Mouse (Mus musculus) embryonic facial prominence, embryonic 12.5 days (tissue): Measurements from ENCODE around the gene Smarce1. TPM values are rescaled to one million over a fixed set of nuclear protein-coding genes. Genes with fewer than 3 reads are reported as not detected.

Source experiments
- ATAC-seq: fragments of 200-750 bp; cut with Nextera tagmentation; 2 replicates; pipeline ENCODE4 v1.8.0; 2017; ENCODE audit not compliant: insufficient number of reproducible peaks, insufficient read depth, low FRiP score, low TSS enrichment
- H3K27ac ChIP-seq: fragments of 300-500 bp; sonication (generic); 2 replicates; pipeline ENCODE4 v1.5.1; 2016; ENCODE audit warnings: mild to moderate bottlenecking
- H3K27me3 ChIP-seq: fragments of 300-500 bp; sonication (generic); 2 replicates; pipeline ENCODE4 v1.6.1; 2016; ENCODE audit warnings: mild to moderate bottlenecking, moderate library complexity
- H3K36me3 ChIP-seq: fragments of 300-500 bp; sonication (generic); 2 replicates; pipeline ENCODE4 v1.6.1; 2016; ENCODE audit warnings: mild to moderate bottlenecking
- H3K4me1 ChIP-seq: fragments of 300-500 bp; sonication (generic); 2 replicates; pipeline ENCODE4 v1.6.1; 2016
- H3K4me2 ChIP-seq: fragments of 300-500 bp; sonication (generic); replicated peaks from 2 replicates; pipeline ENCODE4 v1.6.1; 2016; ENCODE audit warnings: mild to moderate bottlenecking, moderate library complexity
- H3K4me3 ChIP-seq: fragments of 300-500 bp; sonication (generic); 2 replicates; pipeline ENCODE4 v1.5.1; 2016; ENCODE audit warnings: mild to moderate bottlenecking
- H3K9ac ChIP-seq: fragments of 300-500 bp; sonication (generic); 2 replicates; pipeline ENCODE4 v1.6.1; 2016; ENCODE audit warnings: mild to moderate bottlenecking, moderate library complexity
- H3K9me3 ChIP-seq: fragments of 300-500 bp; sonication (generic); 2 replicates; pipeline ENCODE4 v1.6.1; 2016; ENCODE audit warnings: mild to moderate bottlenecking, moderate library complexity
- WGBS: fragments of 180-500 bp; shearing (Covaris S2); methylation state at CpG from one replicate; pipeline ENCODE4 v1.1.7; 2016; 5-methylcytosine and 5-hydroxymethylcytosine counted together
- polyA plus RNA-seq: library from polyadenylated mRNA; unstranded; fragments of >200 nt; fragmentation: Nextera tagmentation; extraction: Ambion mirVana; gene quantifications from 2 replicates; pipeline ENCODE4 v1.2.1, GENCODE M21; 2016

Gene Smarce1
- polyA plus RNA-seq, 1 experiment from 2014 or later = 340 TPM

DNA sequence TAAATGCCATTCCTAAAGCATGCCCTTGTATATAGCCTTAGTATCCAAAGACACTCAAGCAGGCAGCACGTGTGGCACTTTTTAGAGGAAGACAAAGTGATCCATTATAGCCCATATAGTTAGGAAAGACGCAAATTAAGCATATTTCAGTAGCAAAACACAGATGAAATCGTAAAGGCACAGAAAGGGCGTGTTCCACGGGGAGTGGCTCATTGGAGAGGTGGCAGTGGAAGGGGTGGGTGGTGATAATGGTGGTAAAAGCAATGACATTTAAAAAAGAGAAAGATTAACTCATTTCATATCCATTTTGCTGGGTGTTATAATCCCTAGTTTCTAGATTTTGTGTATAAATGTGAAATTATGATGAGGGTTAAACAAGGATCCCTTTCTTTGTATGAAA is 4.5 kb downstream of the Smarce1 start:
- no peaks in the 10 kb centered on the region for H3K9me3 ChIP-seq

DNA sequence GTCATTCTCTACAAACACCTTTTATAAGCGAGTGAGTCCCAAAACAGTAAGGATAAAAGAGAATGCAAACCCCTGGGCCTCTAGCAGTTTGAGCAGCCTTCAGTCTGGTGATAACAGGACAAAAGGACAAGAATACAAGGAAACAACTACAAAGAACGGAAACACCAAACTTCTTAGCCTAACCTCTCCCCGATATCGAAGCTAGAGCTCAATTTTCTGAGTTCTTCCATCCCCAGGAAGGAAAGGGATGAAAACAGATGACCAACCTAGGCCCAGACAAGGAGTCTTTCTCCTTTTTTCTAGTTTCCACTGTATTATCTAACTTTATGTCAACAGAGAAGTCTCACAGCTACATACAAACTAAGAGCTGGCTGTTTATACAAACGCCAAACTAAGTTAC is 7.5 kb downstream of the Smarce1 start:
- Histone ChIP-seq H3K4me2 (no peak overlapping the region), H3K4me1 (peaks cover 17% of the 10 kb centered on the region), H3K9ac (no peak overlapping the region), H3K27me3 (no peaks in the 10 kb centered on the region), H3K4me3 (no peak overlapping the region), H3K36me3 (peaks cover 75% of the 10 kb centered on the region), H3K9me3 (no peaks in the 10 kb centered on the region), H3K27ac (no peak overlapping the region)
- 91% methylated on average over 5 of the region's 5 CpGs for WGBS
- no peak for ATAC-seq

More for the DNA sequence above, 4.5 kb downstream of the Smarce1 start:
- ATAC-seq = no peak
- H3K4me2 ChIP-seq = no peak overlapping the region
- H3K36me3 ChIP-seq = peaks cover 54% of the 10 kb centered on the region
- H3K27me3 ChIP-seq = no peaks in the 10 kb centered on the region
- peaks cover 27% of the 10 kb centered on the region for H3K4me1 ChIP-seq
- no peak overlapping the region for H3K27ac ChIP-seq
- no peak overlapping the region for H3K9ac ChIP-seq
- 90% methylated on average over 5 of the region's 5 CpGs for WGBS
- H3K4me3 ChIP-seq = no peak overlapping the region

DNA sequence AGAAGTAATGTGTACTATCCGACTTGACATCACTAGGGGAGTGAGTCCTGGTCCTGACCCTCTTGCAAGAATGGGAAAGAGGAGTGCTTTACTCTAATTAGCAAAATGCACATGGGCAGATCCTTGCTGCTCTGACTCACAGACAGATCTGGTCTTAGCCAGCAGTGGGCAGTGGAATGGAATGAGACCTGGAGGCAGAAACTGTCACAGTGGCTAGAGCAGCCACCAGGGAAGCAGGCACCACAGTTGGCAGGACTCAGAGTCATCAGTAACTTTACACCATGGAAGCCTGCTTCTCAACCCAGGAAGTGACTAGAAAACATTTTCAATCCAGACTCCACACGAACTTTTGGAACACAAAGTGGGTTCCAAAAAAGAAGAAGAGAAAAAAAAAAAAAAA is 9.0 kb downstream of the Smarce1 start:
- H3K27me3 ChIP-seq = no peaks in the 10 kb centered on the region
- no peak overlapping the region for H3K4me2 ChIP-seq
- WGBS = 72% methylated on average over 2 of the region's 2 CpGs
- no peaks in the 10 kb centered on the region for H3K9me3 ChIP-seq
- H3K36me3 ChIP-seq = peaks cover 78% of the 10 kb centered on the region
- H3K27ac ChIP-seq = no peak overlapping the region
- peaks cover 4% of the 10 kb centered on the region; the same call in 1 of the 2 replicates for H3K4me1 ChIP-seq
- no peak for ATAC-seq
- no peak overlapping the region for H3K4me3 ChIP-seq
- no peak overlapping the region for H3K9ac ChIP-seq

DNA sequence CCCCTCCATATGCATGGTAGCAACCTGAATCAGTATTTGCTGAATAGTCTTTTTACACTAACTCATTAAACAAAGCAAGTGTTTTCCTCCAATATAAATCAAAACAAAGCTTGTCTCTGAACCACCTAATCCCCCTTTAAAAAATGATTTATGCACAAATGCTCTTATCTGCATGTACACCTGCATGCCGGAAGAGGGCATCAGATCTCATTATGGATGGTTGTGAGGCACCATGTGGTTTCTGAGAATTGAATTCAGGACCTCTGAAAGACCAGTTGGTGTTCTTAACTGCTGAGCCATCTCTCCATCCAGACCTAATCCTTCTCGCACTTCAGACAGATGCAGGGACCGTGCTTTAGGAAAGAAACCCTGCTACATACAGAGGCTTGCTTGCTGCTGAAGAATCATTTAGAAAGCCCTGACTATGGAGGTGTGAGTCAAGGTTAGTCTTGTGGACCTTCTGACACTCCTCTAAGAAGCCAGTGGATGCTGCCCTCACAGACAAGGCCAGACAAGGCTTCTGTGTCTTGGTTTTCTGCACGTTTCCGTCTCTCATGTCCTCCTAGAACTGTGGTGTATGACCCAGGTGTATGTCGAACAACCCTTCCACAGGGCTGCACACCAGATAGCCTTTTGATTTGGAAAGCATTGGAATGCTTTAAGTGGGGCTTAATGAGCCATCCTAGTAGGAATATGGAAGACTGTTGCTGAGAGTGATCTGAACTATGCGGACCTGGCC is 13.4 kb downstream of the Smarce1 start:
- no peaks in the 10 kb centered on the region for H3K9me3 ChIP-seq
- H3K27me3 ChIP-seq = no peaks in the 10 kb centered on the region
- 89% methylated on average over 7 of the region's 7 CpGs for WGBS
- no peak overlapping the region for H3K4me3 ChIP-seq
- no peak overlapping the region for H3K4me2 ChIP-seq
- no peaks in the 10 kb centered on the region for H3K4me1 ChIP-seq
- no peak overlapping the region for H3K27ac ChIP-seq
- no peak overlapping the region for H3K9ac ChIP-seq
- H3K36me3 ChIP-seq = peaks cover 84% of the 10 kb centered on the region
- no peak for ATAC-seq

DNA sequence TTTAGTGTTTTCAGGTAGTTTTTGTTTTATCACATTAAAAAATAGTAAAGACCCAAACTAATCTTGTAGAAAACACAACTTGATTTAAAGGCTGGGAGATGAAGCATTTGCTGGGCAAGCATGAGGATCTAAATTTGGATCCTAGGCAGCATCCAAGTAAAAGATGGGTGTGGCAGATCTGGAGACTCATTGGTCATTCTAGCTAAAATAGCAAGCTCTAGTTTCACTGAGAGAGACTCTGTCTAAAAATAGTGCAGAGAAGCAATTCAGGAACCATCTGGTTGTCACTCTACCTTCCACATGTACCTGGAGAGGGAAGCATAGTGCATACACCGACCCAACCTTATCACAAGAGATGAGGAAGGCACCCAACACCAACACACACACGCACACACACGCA is 14.6 kb downstream of the Smarce1 start:
- Histone ChIP-seq H3K27ac (no peak overlapping the region), H3K9me3 (no peaks in the 10 kb centered on the region), H3K36me3 (peaks cover 87% of the 10 kb centered on the region), H3K27me3 (no peaks in the 10 kb centered on the region), H3K4me1 (no peaks in the 10 kb centered on the region), H3K4me3 (no peak overlapping the region), H3K9ac (no peak overlapping the region), H3K4me2 (no peak overlapping the region)
- WGBS = 93% methylated on average over 3 of the region's 3 CpGs
- ATAC-seq = no peak

DNA sequence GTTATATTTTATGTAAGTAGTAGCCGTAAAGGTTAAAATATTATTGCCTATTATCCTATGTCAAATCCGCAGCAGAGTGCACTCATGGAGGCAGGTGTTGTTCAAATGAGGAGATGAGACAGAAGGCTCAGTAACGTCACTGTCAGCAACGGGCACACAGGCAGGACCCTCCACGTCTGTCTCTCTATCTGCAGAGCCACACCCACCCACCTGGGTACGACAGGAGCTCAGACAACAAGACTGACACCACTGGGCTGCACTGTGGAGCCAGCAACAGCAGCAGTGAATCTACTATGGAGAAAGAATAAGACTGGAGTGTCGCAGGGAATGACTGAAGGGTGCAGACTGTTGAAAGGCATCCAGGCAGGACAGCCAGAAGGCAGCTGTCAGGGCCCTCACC is 18.1 kb downstream of the Smarce1 start:
- H3K9ac ChIP-seq = no peak overlapping the region
- no peaks in the 10 kb centered on the region for H3K9me3 ChIP-seq
- H3K36me3 ChIP-seq = peaks cover 85% of the 10 kb centered on the region
- no peak for ATAC-seq
- H3K4me3 ChIP-seq = no peak overlapping the region
- no peak overlapping the region for H3K4me2 ChIP-seq
- no peaks in the 10 kb centered on the region for H3K27me3 ChIP-seq
- no peaks in the 10 kb centered on the region for H3K4me1 ChIP-seq
- H3K27ac ChIP-seq = no peak overlapping the region
- WGBS = 84% methylated on average over 7 of the region's 7 CpGs

DNA sequence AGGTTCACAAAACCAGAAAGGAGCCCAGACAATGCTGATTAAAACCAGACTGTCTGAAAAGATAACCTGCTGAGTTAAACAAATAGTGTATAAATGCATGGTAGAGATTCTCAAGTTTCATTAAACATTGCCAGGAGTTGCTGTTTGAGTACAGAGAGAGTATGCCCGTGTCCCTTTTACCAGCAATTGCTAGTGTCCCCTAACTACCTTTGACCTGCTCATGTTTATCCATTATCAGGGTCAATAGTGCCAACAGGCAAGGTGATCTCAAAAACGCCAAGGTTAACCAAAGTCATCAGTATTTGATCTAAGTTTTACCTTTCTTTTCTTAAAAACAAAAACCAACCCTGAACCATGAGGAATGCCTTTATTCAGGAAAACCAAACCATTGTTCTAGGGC is 18.9 kb downstream of the Smarce1 start:
- ATAC-seq = no peak
- Histone ChIP-seq H3K4me2 (no peak overlapping the region), H3K4me3 (no peak overlapping the region), H3K9ac (no peak overlapping the region), H3K4me1 (no peaks in the 10 kb centered on the region), H3K27ac (no peak overlapping the region), H3K9me3 (no peaks in the 10 kb centered on the region), H3K27me3 (no peaks in the 10 kb centered on the region), H3K36me3 (peaks cover 78% of the 10 kb centered on the region)
- 55% methylated on average over 2 of the region's 2 CpGs for WGBS

DNA sequence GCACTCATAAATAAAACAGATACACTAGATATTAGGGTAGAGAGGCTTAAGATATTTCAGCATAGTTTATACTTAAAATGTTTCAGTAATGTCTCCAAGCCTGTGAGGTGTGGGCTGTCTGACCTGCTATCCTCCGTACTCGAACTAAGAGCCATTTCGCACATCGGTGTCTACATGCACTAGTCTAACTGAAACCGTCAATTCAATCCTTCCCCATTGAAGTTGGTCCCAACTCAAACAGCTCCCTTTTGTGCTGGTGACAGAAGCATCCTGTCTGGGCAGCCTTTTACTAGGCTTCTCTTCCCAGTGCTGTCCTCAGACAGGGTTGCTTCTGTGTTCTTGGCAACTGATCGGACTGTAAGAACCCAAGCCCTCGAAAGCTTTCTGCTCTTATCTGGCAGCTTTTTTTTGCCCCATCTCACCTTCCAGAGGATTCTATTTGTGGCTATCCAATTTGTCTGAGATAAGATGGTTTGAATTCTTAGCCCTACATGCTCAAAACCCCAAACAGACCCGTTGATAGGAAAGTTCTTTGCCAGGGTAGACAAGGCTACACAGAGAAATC is 22.6 kb downstream of the Smarce1 start:
- peaks cover 42% of the 10 kb centered on the region for H3K36me3 ChIP-seq
- ATAC-seq = no peak
- no peak overlapping the region for H3K27ac ChIP-seq
- no peaks in the 10 kb centered on the region; the same call in 1 of the 2 replicates for H3K4me1 ChIP-seq
- no peaks in the 10 kb centered on the region for H3K9me3 ChIP-seq
- 81% methylated on average over 8 of the region's 8 CpGs for WGBS
- no peak overlapping the region for H3K4me3 ChIP-seq
- H3K9ac ChIP-seq = no peak overlapping the region
- no peaks in the 10 kb centered on the region for H3K27me3 ChIP-seq
- no peak overlapping the region for H3K4me2 ChIP-seq

DNA sequence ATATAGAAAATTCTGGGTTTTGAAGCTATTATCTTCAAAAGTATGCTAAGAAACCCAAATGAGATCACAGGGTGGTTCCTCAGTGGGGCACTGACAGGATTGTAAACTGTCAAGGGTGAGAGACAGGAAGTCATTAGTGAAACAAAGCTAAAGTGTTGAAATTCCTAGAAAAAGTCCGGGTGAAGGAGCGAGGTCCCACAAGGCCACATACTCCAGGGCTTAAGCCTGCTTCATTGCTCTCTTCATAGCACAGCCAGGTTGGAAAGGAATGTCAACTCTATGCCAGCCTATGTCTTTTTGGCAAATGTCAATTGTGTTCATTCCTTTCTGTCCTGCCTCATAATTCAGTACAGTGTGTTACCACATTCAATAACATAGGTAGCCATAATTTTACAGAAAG is 23.4 kb downstream of the Smarce1 start:
- no peak overlapping the region for H3K9ac ChIP-seq
- H3K4me1 ChIP-seq = no peaks in the 10 kb centered on the region; the same call in 1 of the 2 replicates
- no peak for ATAC-seq
- H3K9me3 ChIP-seq = no peaks in the 10 kb centered on the region
- H3K27me3 ChIP-seq = no peaks in the 10 kb centered on the region
- H3K4me2 ChIP-seq = no peak overlapping the region
- H3K36me3 ChIP-seq = peaks cover 34% of the 10 kb centered on the region
- WGBS = 13% methylated on average over 2 of the region's 2 CpGs
- H3K4me3 ChIP-seq = no peak overlapping the region
- no peak overlapping the region for H3K27ac ChIP-seq

DNA sequence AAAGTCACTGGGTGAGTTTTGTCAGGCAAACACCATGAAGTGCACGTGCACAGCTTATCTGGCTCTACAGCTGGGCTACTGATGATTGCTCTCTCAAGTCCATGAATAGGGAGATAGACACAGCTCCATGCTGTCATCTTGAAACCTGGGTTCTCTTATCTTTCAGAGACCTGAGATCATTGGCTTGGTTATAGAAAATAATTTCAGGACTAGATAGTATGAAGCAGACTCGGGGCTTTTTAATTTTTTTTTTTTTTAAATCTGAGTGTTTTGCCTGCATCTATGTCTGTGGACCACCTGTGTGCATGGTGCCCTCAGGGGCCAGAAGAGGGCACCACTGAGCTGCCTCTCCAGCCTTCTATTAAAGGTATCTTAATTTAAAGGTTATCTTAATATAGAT is 23.9 kb downstream of the Smarce1 start:
- Histone ChIP-seq H3K4me1 (no peaks in the 10 kb centered on the region; the same call in 1 of the 2 replicates), H3K4me3 (no peak overlapping the region), H3K27ac (no peak overlapping the region), H3K9ac (no peak overlapping the region), H3K4me2 (no peak overlapping the region), H3K36me3 (peaks cover 30% of the 10 kb centered on the region), H3K27me3 (no peaks in the 10 kb centered on the region), H3K9me3 (no peaks in the 10 kb centered on the region)
- 20% methylated on average over 2 of the region's 2 CpGs for WGBS
- ATAC-seq = no peak

DNA sequence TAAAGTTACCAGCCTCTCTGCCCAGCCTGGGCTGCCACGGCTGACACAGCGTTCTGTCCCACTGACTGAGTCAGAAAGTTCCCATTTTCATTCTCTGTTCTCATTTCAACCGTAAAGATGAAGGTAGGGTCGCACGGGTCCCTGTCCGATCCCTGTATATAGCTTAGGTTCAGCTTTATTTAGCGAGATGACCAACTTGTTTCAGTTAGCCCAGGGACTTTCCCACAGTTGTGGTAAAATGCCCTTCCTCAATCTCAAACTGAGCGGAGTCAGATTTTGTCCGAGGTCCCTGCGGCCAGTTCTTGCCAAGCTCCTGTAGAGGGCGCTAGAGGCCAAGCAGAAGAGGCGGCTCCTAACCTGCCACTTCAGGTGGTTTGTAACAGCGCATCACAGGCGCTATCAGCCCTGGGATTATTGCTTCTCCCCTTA is 41.6 kb downstream of the Smarce1 start:
- no peaks in the 10 kb centered on the region for H3K4me1 ChIP-seq
- H3K27me3 ChIP-seq = 0 out of 2 replicates have a peak, but pooled peaks cover 2% of the 10 kb centered on the region
- H3K27ac ChIP-seq = no peak overlapping the region
- 25% methylated on average over 14 of the region's 14 CpGs for WGBS
- ATAC-seq = no peak
- H3K9ac ChIP-seq = no peak overlapping the region
- no peak overlapping the region for H3K4me3 ChIP-seq
- no peaks in the 10 kb centered on the region for H3K9me3 ChIP-seq
- no peak overlapping the region for H3K4me2 ChIP-seq
- H3K36me3 ChIP-seq = no peaks in the 10 kb centered on the region

DNA sequence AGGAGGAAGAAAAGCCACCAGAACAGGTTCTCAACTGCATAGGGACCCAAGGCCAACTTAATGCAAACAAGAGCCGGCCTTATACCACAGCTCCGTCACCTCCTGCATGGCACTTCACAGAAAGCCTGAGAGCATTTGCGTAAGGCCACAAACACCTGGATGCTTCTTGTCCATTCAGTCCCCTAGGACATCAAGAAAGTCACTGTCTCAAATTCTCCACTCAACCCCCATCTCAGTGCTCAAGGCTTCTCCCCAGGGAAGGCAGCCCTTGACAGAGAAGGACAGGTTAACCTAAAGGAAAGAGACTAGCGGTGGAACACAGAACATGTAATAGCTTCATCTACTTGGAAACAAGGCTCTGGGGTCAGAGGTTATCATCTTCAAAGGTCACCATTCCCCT is 43.5 kb downstream of the Smarce1 start:
- ATAC-seq = no peak
- Histone ChIP-seq H3K27me3 (0 out of 2 replicates have a peak, but pooled peaks cover 2% of the 10 kb centered on the region), H3K9ac (no peak overlapping the region), H3K9me3 (no peaks in the 10 kb centered on the region), H3K36me3 (no peaks in the 10 kb centered on the region), H3K4me1 (no peaks in the 10 kb centered on the region), H3K4me2 (no peak overlapping the region), H3K4me3 (no peak overlapping the region), H3K27ac (no peak overlapping the region)
- 91% methylated on average over 4 of the region's 4 CpGs for WGBS
